15 mouse cellular contexts compared by ENCODE assay signal in genomic region chr13:75523293-75524278, GRCm38 (mm10).
DNase-seq lines count a peak whose midpoint lies in the region; ATAC-seq and TF ChIP-seq lines count a peak whose summit lies in the region.
"Had no signal": no experiment of that assay in that cellular context is flagged by ENCODE, and none has a peak within 500 bp of the region (broad histone marks: within the 10 kb centered on the region; RNA-seq: fewer than 3 reads in every experiment).

No protein-coding gene starts in this region.

- no peak overlapping the region for H3K4me2 ChIP-seq in heart, embryonic 13.5 days
- H3K4me2 ChIP-seq in lung, embryonic 16.5 days (ENCODE audit: low read depth, low read length): no peak overlapping the region
- H3K4me2 ChIP-seq in forebrain, embryonic 14.5 days (ENCODE audit: low read length): no peak overlapping the region
- no peak overlapping the region for H3K4me2 ChIP-seq in neural tube, embryonic 13.5 days

- 0 out of 2 replicates have a peak, but pooled peaks have one; percentile 31 for ATAC-seq in heart, embryonic 13.5 days (ENCODE audit: extremely low read depth, insufficient number of reproducible peaks, low FRiP score, low TSS enrichment)
- ATAC-seq in lung, embryonic 16.5 days (ENCODE audit: low read depth): peak; percentile 56; the same call in 1 of the 2 replicates
- ATAC-seq in forebrain, embryonic 14.5 days: peak; percentile 34
- ATAC-seq in neural tube, embryonic 13.5 days (ENCODE audit: low read depth): 0 out of 2 replicates have a peak, but pooled peaks have one; percentile 32

- H3K9me3 ChIP-seq in heart, embryonic 13.5 days: no peaks in the 10 kb centered on the region
- H3K9me3 ChIP-seq in heart, embryonic 10.5 days: no peaks in the 10 kb centered on the region
- H3K9me3 ChIP-seq in lung, embryonic 16.5 days (ENCODE audit: control insufficient read depth, low read length): no peaks in the 10 kb centered on the region
- H3K9me3 ChIP-seq in forebrain, embryonic 14.5 days (replicated peaks; ENCODE audit: control insufficient read depth, low read length): no peaks in the 10 kb centered on the region
- H3K9me3 ChIP-seq in neural tube, embryonic 13.5 days: no peaks in the 10 kb centered on the region

- H3K4me3 ChIP-seq in heart, embryonic 13.5 days: no peak overlapping the region
- no peak overlapping the region for H3K4me3 ChIP-seq in heart, embryonic 10.5 days
- no peak overlapping the region for H3K4me3 ChIP-seq in lung, embryonic 16.5 days (ENCODE audit: low read length)
- H3K4me3 ChIP-seq in lung, adult 2 months (replicated peaks; ENCODE audit: extremely low read depth, low read depth, low read length): no peak overlapping the region
- H3K4me3 ChIP-seq in forebrain, embryonic 14.5 days (ENCODE audit: low read depth, low read length): no peak overlapping the region
- no peak overlapping the region for H3K4me3 ChIP-seq in neural tube, embryonic 13.5 days
- H3K4me3 ChIP-seq: erythroblast, embryonic 14.5 days had no signal

- no peaks in the 10 kb centered on the region for H3K36me3 ChIP-seq in heart, embryonic 13.5 days
- no peaks in the 10 kb centered on the region for H3K36me3 ChIP-seq in heart, embryonic 10.5 days
- H3K36me3 ChIP-seq in lung, embryonic 16.5 days (ENCODE audit: control insufficient read depth, insufficient read depth, low read length): no peaks in the 10 kb centered on the region
- no peaks in the 10 kb centered on the region for H3K36me3 ChIP-seq in forebrain, embryonic 14.5 days (ENCODE audit: control insufficient read depth, insufficient read depth, low read length)
- no peaks in the 10 kb centered on the region for H3K36me3 ChIP-seq in neural tube, embryonic 13.5 days

- no peaks in the 10 kb centered on the region for H3K27me3 ChIP-seq in heart, embryonic 13.5 days (replicated peaks)
- H3K27me3 ChIP-seq in heart, embryonic 10.5 days (ENCODE audit: insufficient read depth, poor library complexity, severe bottlenecking): no peaks in the 10 kb centered on the region
- no peaks in the 10 kb centered on the region for H3K27me3 ChIP-seq in lung, embryonic 16.5 days (ENCODE audit: control insufficient read depth, insufficient read depth, low read depth, low read length)
- no peaks in the 10 kb centered on the region for H3K27me3 ChIP-seq in forebrain, embryonic 14.5 days (replicated peaks; ENCODE audit: control insufficient read depth, insufficient read depth, low read length)
- H3K27me3 ChIP-seq in neural tube, embryonic 13.5 days: no peaks in the 10 kb centered on the region

- no peak for DNase-seq in heart, embryonic 10.5 days (ENCODE audit: low spot score)
- no peak for DNase-seq in lung, adult 2 months
- DNase-seq in forebrain, embryonic 14.5 days (ENCODE audit: low spot score): peak; percentile 9
- no peak for DNase-seq in spleen, postnatal 14 days (ENCODE audit: low spot score in 2 of 2)
- DNase-seq in cerebellum, adult 11-12 months: no peak
- DNase-seq: cerebellum, postnatal 10 days; gastrocnemius, postnatal 10 days; heart, postnatal 4 days; kidney, postnatal 36 days; lung, postnatal 4 days; right cerebral cortex, postnatal 14 days had no signal

- no peak for TF ChIP-seq POLR2A in lung, adult 2 months (IDR thresholded peaks at IDR 0.05; ENCODE audit: borderline replicate concordance, extremely low read depth, low read depth, low read length)

- H3K9ac ChIP-seq in heart, embryonic 13.5 days: no peak overlapping the region
- no peak overlapping the region for H3K9ac ChIP-seq in lung, embryonic 16.5 days (ENCODE audit: low read length)
- H3K9ac ChIP-seq in forebrain, embryonic 14.5 days (ENCODE audit: low read length): no peak overlapping the region
- no peak overlapping the region for H3K9ac ChIP-seq in neural tube, embryonic 13.5 days

- no peak overlapping the region for H3K27ac ChIP-seq in heart, embryonic 13.5 days (replicated peaks)
- no peak overlapping the region for H3K27ac ChIP-seq in heart, embryonic 10.5 days
- H3K27ac ChIP-seq in lung, embryonic 16.5 days (ENCODE audit: low read length): no peak overlapping the region
- H3K27ac ChIP-seq in forebrain, embryonic 14.5 days (ENCODE audit: low read depth, low read length): no peak overlapping the region
- H3K27ac ChIP-seq in neural tube, embryonic 13.5 days (replicated peaks): no peak overlapping the region

- H3K4me1 ChIP-seq in heart, embryonic 13.5 days: no peaks in the 10 kb centered on the region
- H3K4me1 ChIP-seq in heart, embryonic 10.5 days: no peaks in the 10 kb centered on the region
- peaks cover 6% of the 10 kb centered on the region; the same call in 1 of the 2 replicates for H3K4me1 ChIP-seq in lung, embryonic 16.5 days (replicated peaks; ENCODE audit: control insufficient read depth, insufficient read depth, low read length)
- H3K4me1 ChIP-seq in lung, adult 2 months (ENCODE audit: control insufficient read depth, insufficient read depth, low read length): no peaks in the 10 kb centered on the region
- H3K4me1 ChIP-seq in forebrain, embryonic 14.5 days (ENCODE audit: control insufficient read depth, insufficient read depth, low read length): no peaks in the 10 kb centered on the region
- H3K4me1 ChIP-seq in neural tube, embryonic 13.5 days (replicated peaks): 0 out of 2 replicates have a peak, but pooled peaks cover 4% of the 10 kb centered on the region

- TF ChIP-seq CTCF in lung, adult 2 months (IDR thresholded peaks at IDR 0.05; ENCODE audit: insufficient read depth, low read length): no peak

- 70% methylated on average over 4 of the region's 4 CpGs for WGBS in heart, embryonic 13.5 days
- 61% methylated on average over 4 of the region's 4 CpGs for WGBS in heart, embryonic 10.5 days
- 70% methylated on average over 4 of the region's 4 CpGs for WGBS in lung, embryonic 16.5 days
- WGBS in lung, adult 2 months: 70% methylated on average over 4 of the region's 4 CpGs
- WGBS in forebrain, embryonic 14.5 days: 85% methylated on average over 4 of the region's 4 CpGs
- WGBS in neural tube, embryonic 13.5 days: 71% methylated on average over 4 of the region's 4 CpGs
